Mouse (Mus musculus) gastrocnemius, postnatal 14 days (tissue): ENCODE data around the gene Man1b1. TPM values are rescaled to one million over a fixed set of nuclear protein-coding genes. Genes with fewer than 3 reads are reported as not detected.
A peak's percentile ranks its signal among the peaks of the same experiment; 100 is the strongest.

Experiments used
- DNase-seq: peaks from one replicate; pipeline ENCODE4 v3.0.0; 2021; ENCODE audit warnings: mixed read lengths
- intact Hi-C: fragments of 180-260 bp; cut with DNase I; formaldehyde crosslinking; loops from one replicate; pipeline ENCODE4 v1.15.1; 2025; ENCODE audit warnings: low total_unique reads
- long read RNA-seq, 2 experiments: library from polyadenylated mRNA; stranded (forward); transcript quantifications; one replicate each; pipeline ENCODE4 v2.0.0; 2021
- total RNA-seq, 2 experiments: library from RNA; stranded (reverse); gene quantifications; 2 replicates each; pipeline ENCODE4 v1.2.3; 2021

Gene Man1b1
- total RNA-seq = 10 to 100 TPM; 16.7 to 17.0 TPM
- long read RNA-seq, experiment 1, transcript Man1b1-201 (13 exons, 3,755 nt) = major isoform, 21 of 23 reads
- long read RNA-seq, experiment 1, partial matches to known transcripts = 1 of 23 reads
- long read RNA-seq, experiment 1, other reads (novel, unspliced or antisense) = 1 of 23 reads
- long read RNA-seq, experiment 2, transcript Man1b1-201 (13 exons, 3,755 nt) = major isoform, 20 of 24 reads
- long read RNA-seq, experiment 2, partial matches to known transcripts = 3 of 24 reads
- long read RNA-seq, experiment 2, other reads (novel, unspliced or antisense) = 1 of 24 reads

- intact Hi-C loops = no loop called here
Observed at GRCm38 (mm10) chr2:25332286-25333160, at the start of gene Man1b1. TSS of gene Man1b1 (plus strand) at chr2:25332338.

DNA sequence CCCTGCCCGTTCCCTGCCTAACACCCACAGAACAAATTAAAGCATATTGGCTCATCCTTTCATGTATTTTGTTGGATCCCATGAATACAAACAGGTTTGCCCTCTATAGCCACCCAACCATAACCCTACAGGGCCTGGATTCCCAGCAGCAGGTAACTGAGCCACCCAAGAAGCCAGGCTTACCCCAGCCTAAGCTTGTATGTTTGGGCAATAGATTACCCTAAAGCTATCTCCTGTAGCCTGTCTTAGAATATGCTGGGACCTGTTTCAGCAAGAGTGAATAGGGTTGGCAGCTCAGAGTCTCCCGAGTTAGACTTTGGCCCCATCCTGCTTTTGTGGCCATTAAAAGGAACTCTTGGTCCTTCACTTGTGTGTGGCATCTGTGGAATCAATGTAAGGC, 46.6 kb upstream of the Man1b1 start:
- no peak for DNase-seq
- intact Hi-C loops = no loop called here

More at GRCm38 (mm10) chr2:25332286-25333160, at the start of gene Man1b1:
- peak; percentile 99 for DNase-seq

DNA sequence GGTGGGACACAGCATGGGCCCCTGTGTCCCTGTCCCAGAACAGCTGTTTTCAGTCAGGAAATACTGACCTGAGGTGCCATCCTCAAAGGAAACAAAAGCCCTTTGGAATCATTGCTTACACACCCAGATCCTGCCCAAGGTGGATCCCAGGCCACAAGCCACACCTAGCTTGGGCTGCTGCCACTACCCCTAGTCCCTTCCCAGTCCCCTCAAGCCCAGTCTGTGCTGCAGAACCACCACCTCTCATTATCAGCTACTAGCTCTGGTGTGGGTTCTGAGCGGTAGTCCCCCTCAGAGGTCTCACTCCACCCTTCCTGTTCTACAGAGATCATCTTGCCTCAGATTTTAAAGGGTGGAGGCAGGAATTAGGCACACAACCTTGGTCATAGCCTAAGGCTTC, 45.8 kb upstream of the Man1b1 start:
- intact Hi-C loops = no loop called here
- no peak for DNase-seq

DNA sequence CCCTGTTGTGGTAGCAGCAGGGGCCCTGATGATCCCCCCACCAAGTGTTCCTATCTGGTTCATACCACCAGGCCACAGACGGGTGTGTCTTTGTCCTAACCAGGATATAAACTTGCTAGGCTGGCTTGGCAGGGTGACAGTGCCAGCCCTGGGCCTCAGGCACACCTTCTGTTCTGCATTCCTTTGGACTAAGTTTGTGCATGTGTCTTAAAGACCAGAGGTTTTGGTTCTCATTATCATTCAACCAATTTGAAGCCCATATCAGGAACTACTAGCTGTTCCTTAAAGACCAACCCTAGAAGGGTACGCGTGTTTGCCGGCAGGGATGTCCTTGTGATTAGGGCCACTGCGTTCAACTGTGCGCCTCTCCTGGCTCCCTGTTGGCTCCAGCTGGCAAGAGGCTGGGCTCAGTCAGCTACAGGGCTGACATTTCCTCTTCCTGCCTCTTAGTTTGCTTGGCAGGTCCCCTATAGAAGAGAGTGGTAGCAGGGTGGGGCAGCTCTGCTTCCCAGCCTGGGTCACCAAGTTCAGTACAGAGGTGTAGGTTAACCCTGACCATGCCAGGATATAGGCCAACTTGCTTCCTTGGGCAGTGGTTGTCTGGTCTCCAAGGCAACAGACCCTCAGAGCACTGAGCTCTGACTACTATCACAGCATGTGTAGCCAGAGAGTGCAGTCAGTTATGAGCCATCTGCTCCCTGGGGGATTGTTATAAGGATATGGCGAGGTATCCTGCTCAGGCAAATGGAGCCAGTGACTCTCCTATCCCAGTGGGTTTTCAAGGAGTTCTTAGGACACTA, 45.1 kb upstream of the Man1b1 start:
- DNase-seq = no peak
- intact Hi-C loops = no loop called here

DNA sequence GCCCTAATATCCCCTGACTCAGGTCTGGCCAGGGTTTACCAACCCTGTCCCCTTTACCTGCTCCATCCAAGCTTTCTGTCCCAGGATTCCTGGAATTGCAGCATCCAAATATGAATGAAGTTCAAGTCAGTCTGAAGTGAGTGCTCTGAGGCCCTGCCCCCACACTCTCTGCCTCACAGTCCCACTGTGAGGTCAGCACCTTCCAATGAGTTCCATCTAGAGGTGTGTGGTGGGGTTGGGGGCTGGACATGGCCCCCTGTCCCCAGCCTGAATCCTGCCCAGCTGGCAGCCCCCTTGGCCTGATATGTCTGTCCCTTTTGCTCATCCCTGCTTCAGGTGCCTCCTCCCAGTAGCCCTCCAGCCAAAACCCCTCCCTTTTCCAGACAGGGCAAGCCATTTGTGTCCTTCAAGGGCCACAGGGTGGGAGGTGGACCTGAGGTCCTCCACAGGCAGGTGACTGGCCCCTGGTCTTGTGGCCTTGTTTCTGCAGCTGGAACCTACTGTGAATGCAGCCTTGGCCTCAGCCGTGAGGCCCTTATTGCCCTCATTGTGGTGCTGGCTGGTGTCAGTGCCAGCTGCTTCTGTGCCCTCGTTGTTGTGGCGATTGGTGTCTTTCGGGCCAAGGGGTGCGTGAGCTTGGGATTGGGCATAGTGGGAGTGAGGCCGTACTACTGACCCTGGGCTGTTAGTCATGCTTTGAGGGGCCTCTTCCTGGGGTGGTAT, 44.0 kb upstream of the Man1b1 start, which contains the start of gene Tmem210:
Gene Tmem210, plus strand, starts transcription at position 219 of the 723 bp plus-strand sequence.
- DNase-seq = no peak
- intact Hi-C loops = no loop called here

- intact Hi-C loops = no loop called here
- no peak for DNase-seq
Observed at GRCm38 (mm10) chr2:25288734-25289345, 43.3 kb upstream of the Man1b1 start.

GRCm38 (mm10) chr2:25289651-25290050, 42.5 kb upstream of the Man1b1 start, which contains the start of gene Lrrc26:
TSS of gene Lrrc26 (plus strand) at chr2:25289915.
- intact Hi-C loops = no loop called here
- DNase-seq = no peak

- no peak for DNase-seq
- intact Hi-C loops = no loop called here
Observed at GRCm38 (mm10) chr2:25290101-25290815, 41.9 kb upstream of the Man1b1 start.

DNA sequence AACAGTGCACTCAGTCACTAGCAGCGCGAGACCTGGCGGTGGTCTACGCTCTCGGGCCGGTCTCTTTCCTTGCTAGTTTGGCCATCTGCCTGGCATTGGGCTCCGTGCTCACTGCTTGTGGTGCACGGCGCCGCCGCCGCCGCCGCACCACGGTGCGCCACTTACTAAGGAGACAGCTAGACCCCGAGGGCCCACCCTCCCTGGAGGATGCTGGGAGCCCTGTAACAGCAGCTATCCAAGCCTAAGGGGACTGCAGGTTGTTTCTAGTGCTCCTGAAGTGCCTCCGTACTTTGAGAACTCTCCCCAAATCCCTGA, 41.4 kb upstream of the Man1b1 start:
- DNase-seq = no peak
- intact Hi-C loops = no loop called here

GRCm38 (mm10) chr2:25291184-25292053, 40.7 kb upstream of the Man1b1 start:
- DNase-seq = no peak
- intact Hi-C loops = no loop called here

DNA sequence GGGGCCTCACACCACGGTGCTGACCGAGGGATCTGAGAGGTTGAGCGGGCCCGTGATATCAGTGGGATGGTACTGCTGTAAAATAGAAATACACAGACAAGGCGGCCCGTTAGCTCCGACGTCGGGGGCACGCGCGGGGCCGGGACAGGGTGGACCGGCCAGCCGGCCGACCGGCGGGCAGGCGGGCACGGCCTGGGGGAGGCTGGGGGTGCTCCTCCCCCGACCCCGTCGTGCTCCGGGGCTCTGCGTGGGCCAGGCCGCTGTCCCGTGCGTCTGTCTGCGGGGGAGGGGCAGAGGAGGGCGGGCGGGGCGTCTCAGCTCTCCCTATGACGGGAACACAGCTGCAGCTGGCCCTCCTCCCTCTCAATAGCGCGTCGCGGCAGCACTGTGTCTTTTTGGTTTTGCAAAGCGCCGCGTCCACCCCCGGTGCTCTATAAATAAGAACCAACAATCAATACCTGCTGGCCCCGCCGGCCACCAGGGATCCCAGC, 40.0 kb upstream of the Man1b1 start:
- intact Hi-C loops = no loop called here

DNA sequence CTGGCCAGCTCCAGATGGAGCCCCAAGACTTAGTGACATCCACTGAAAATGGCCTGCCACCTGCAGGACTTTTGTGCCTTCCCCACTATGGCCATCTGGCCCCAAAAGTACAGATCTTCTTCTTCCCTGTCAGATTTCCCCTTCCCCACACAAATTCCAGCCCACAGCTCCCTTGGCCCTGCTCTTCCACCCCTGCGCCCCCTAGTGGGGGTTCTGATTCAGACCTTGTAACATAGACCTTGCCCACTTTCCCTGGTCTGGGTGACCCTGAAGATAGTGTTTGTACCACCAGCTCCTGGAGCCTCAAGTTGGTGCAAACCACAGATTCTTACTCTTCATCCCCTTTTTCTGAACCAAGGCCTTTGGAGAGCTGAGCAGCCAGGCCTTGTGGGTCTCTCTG, 39.3 kb upstream of the Man1b1 start:
- intact Hi-C loops = no loop called here
- peak; percentile 77 for DNase-seq

More for the DNA sequence above, 40.0 kb upstream of the Man1b1 start:
- peak; percentile 40 for DNase-seq

DNA sequence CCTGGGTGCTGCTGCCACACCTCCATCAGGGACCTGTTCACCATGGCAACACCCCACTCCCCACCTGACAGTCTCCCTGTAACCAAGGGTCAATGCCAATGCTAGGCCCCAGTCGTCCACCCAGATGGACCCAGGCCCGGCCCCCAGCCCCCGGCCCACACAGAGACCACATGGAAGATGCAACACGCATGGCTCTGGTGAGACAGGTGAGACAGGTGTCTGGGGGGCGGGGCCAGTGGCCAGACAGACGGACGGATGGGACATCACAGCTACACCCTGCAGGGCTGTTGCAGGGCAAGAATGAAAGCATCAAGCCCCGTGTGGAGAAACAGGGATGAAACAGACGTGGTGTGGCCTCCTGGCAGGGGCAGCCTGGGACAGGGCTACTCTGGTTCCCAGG, 38.4 kb upstream of the Man1b1 start:
- intact Hi-C loops = no loop called here
- no peak for DNase-seq

GRCm38 (mm10) chr2:25297093-25297492, 35.0 kb upstream of the Man1b1 start:
- intact Hi-C loops = no loop called here
- no peak for DNase-seq

DNA sequence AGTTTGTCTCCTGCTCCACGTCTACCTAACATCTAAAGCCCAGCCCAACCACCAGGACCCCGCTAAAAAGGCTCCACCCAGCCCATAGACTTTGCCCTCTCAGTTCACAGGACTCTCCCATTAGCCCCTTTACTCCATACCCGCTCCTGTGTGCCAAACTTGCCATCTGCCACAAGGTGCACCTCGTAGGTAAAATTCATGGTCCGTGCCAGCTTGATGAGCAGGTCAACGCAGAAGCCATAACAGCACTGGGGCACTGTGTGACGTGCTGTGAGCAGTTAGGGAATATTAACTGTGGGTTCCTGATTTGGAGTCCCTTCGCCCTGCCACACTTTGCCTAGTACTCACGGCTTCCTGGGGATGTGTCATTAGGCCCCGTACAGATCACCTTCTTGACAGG, 34.1 kb upstream of the Man1b1 start:
- no peak for DNase-seq
- intact Hi-C loops = no loop called here

DNA sequence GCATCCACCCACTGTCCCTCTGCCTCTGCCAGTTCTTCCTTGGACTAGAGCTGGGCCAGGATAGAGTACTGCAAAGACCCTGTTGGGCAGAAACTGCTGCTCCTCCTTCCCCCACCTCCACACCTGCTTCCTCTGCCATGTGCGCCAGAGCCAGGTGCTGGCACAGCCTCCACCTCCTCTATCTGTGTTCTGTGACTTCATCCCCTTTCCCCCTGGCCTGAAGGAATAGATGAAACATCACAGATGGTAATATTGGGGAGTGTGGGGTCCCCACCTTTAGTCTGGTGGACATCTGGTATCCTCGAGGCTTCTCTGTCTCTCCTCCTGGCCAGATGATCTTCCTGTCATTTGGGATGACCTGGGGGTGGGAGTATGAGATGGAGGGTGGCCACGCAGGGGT, 28.7 kb upstream of the Man1b1 start:
- intact Hi-C loops = no loop called here
- DNase-seq = no peak

DNA sequence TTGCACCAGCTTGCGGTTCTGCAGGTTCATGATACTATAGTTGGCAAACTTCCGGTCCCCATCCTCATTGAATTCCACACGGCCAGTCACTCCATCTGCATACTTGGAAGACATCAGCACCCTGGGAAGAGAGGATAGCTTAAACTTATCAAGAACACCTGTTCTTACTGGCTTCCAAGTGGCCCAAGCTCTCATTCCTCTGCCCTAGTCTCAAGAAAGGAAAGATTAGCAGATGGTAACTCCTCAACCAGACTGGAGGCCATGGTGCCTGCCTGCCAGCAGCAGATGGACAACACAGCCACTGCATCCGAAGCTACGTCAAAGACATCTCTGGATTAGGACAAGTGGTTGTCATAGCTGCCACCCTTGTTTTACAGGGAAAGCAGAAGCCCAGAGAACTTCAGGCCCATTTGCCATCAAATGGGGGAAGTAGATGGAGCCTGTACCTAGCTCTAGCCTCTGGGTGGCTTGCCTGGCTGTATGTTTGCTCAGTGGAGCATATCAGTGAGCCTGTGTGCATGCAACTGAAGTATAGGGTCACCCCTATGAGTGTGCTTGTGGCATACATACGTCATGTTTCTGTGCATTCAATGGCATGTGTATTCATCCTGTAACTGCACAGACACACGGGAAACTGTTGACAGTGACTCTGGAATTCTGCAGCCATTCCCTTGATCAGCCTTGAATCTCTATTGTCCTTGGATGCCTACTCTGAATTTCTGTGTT, 28.0 kb upstream of the Man1b1 start:
- intact Hi-C loops = no loop called here
- DNase-seq = no peak
